18 mouse cellular contexts compared by ENCODE assay signal in genomic region chr16:9138552-9139224, GRCm38 (mm10).
DNase-seq lines count a peak whose midpoint lies in the region; ATAC-seq lines count a peak whose summit lies in the region.
"Had no signal": no experiment of that assay in that cellular context is flagged by ENCODE, and none has a peak within 500 bp of the region (broad histone marks: within the 10 kb centered on the region; RNA-seq: fewer than 3 reads in every experiment).

No protein-coding gene starts in this region.

- peak; percentile 77 for DNase-seq in adrenal gland, adult 2 months
- DNase-seq in adrenal gland, postnatal 4 days (ENCODE audit: low spot score in 2 of 2): no peak
- peak; percentile 10 for DNase-seq in NIH3T3 (ENCODE audit: low read depth)
- DNase-seq in adrenal gland, postnatal 36 days: peak; percentile 49 to 67
- DNase-seq in lung, postnatal 10 days: peak; percentile 6
- no peak for DNase-seq in gastrocnemius, postnatal 25 days
- DNase-seq in ovary, postnatal 36 days (ENCODE audit: low spot score): no peak
- DNase-seq: cerebellum, adult 11 months; cerebellum, adult 9-11 months; gastrocnemius, postnatal 14 days; heart, adult 2 months; kidney, adult 2 months; kidney, postnatal 10 days; right cerebral cortex, postnatal 14 days; thymus, postnatal 25 days had no signal

- no peak for ATAC-seq in activated CD4-positive, CD25-positive, alpha-beta regulatory T cell, adult 4 months
- ATAC-seq: forebrain, embryonic 16.5 days; midbrain, embryonic 13.5 days had no signal

Comparison
In these comparisons a context has a peak if more than half of its experiments do, and no peak if none do; other contexts are left out.
1. DNase-seq: peak in adrenal gland, adult 2 months (single experiment), NIH3T3 (single experiment), adrenal gland, postnatal 36 days (2 of 2) and lung, postnatal 10 days (single experiment); none in adrenal gland, postnatal 4 days (0 of 2), gastrocnemius, postnatal 25 days (single experiment) and ovary, postnatal 36 days (single experiment).